Mouse (Mus musculus) cortical plate, adult 2 months (tissue): Measurements from ENCODE around the gene Capn8.

ENCODE experiments used
- CTCF ChIP-seq: fragments of 200-500 bp; IDR thresholded peaks from 2 replicates; pipeline ENCODE4 v1.5.1; 2011; ENCODE audit warnings: mild to moderate bottlenecking, control low read depth, low read length; ENCODE audit not compliant: insufficient read depth; ENCODE audit errors: extremely low read depth
- POLR2A ChIP-seq: fragments of 200-500 bp; IDR thresholded peaks from 2 replicates; pipeline ENCODE4 v1.6.1; 2011; ENCODE audit warnings: mild to moderate bottlenecking, low read length, control low read depth; ENCODE audit not compliant: insufficient read depth; ENCODE audit errors: extremely low read depth

DNA sequence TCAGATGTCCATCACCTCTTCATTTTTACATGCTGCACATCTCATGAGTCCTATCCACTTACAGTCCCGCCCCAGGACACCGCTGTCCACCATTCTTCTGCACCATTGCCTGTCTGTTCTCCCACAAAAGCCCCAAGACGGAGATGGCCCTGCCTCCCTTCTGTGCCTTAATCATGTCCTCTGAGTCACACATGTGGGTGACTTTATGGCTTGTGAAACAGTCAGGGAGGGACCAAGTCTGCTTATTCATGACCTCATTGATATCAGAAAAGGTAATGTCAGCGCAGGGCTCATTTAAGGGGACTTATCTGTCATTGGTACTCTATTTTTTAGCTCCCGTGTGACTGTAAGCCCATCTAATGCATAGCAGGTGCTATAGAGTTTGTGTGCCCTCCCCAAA, 74.6 kb downstream of the Capn8 start:
- no peak for TF ChIP-seq CTCF
- TF ChIP-seq POLR2A, result no peak
